Mouse (Mus musculus) MEL (cell line): Measurements from ENCODE around the gene Scrn1. TPM values are rescaled to one million over a fixed set of nuclear protein-coding genes. Genes with fewer than 3 reads are reported as not detected.

Source experiments
- DNase-seq: peaks from one replicate; pipeline ENCODE4 v3.0.0; 2011; ENCODE audit warnings: low read depth, low spot score
- H3K27ac ChIP-seq: 2 replicates; pipeline ENCODE4 v1.5.1; 2012; ENCODE audit warnings: low read depth, mild to moderate bottlenecking, control low read depth, low read length, moderate library complexity; ENCODE audit not compliant: control insufficient read depth
- H3K27me3 ChIP-seq, 2 experiments: fragments of 150-350 bp in 1 of 2; sonication (generic) in 1 of 2; 2 replicates each; pipeline ENCODE4 v1.6.1; 2012; ENCODE audit warnings: low read length in 2 of 2, mild to moderate bottlenecking in 2 of 2, improper control_type of control experiment in 1 of 2, moderate library complexity in 1 of 2; ENCODE audit not compliant: insufficient read depth in 2 of 2, control insufficient read depth in 1 of 2
- H3K36me3 ChIP-seq, 2 experiments: 2 replicates each; pipeline ENCODE4 v1.6.1; 2012 to 2014; ENCODE audit warnings: low read length in 2 of 2, improper control_type of control experiment in 1 of 2, inconsistent platforms in 1 of 2, mild to moderate bottlenecking in 1 of 2; ENCODE audit not compliant: insufficient read depth in 2 of 2, control insufficient read depth in 1 of 2
- H3K4me1 ChIP-seq, 2 experiments: fragments of 150-350 bp in 1 of 2; sonication (generic) in 1 of 2; 2 replicates each; pipeline ENCODE4 v1.6.1; 2012; ENCODE audit warnings: low read length in 2 of 2, improper control_type of control experiment in 1 of 2, mild to moderate bottlenecking in 1 of 2; ENCODE audit not compliant: insufficient read depth in 2 of 2, control insufficient read depth in 1 of 2
- H3K4me3 ChIP-seq, 2 experiments: fragments of 150-350 bp in 1 of 2; sonication (generic) in 1 of 2; 2 replicates each; pipeline ENCODE4 v1.5.1; 2012; ENCODE audit warnings: low read depth in 2 of 2, low read length in 2 of 2, mild to moderate bottlenecking in 2 of 2, moderate library complexity in 2 of 2, control low read depth in 1 of 2, improper control_type of control experiment in 1 of 2; ENCODE audit not compliant: control insufficient read depth in 1 of 2, insufficient read depth in 1 of 2
- H3K79me2 ChIP-seq: 2 replicates; pipeline ENCODE4 v1.6.1; 2012; ENCODE audit warnings: mild to moderate bottlenecking, low read length, moderate library complexity; ENCODE audit not compliant: control insufficient read depth, poor library complexity, insufficient read depth
- H3K9ac ChIP-seq: 2 replicates; pipeline ENCODE4 v1.6.1; 2012; ENCODE audit warnings: low read depth, mild to moderate bottlenecking, control low read depth, low read length, moderate library complexity; ENCODE audit not compliant: control insufficient read depth, poor library complexity, severe bottlenecking
- H3K9me3 ChIP-seq: fragments of 150-350 bp; sonication (generic); replicated peaks from 2 replicates; pipeline ENCODE4 v1.6.1; 2012; ENCODE audit warnings: mild to moderate bottlenecking, low read length, improper control_type of control experiment, moderate library complexity; ENCODE audit not compliant: insufficient read depth
- CHD2 ChIP-seq: IDR thresholded peaks from 2 replicates; pipeline ENCODE4 v1.6.1; 2011; ENCODE audit warnings: low read length, improper control_type of control experiment
- CTCF ChIP-seq, 3 experiments: IDR thresholded peaks in 2 of 3; conservative IDR thresholded peaks in 1 of 3; 2 replicates each; pipeline ENCODE4 v1.5.1; 2011 to 2012; ENCODE audit warnings: low read length in 3 of 3, low read depth in 2 of 3, mild to moderate bottlenecking in 2 of 3, improper control_type of control experiment in 1 of 3, inconsistent platforms in 1 of 3, mixed read lengths in 1 of 3, moderate library complexity in 1 of 3; ENCODE audit not compliant: control insufficient read depth in 1 of 3, insufficient read depth in 1 of 3, poor library complexity in 1 of 3, severe bottlenecking in 1 of 3
- E2F4 ChIP-seq: IDR thresholded peaks from 2 replicates; pipeline ENCODE4 v1.6.1; 2011; ENCODE audit warnings: low read depth, low read length, improper control_type of control experiment, borderline replicate concordance
- EP300 ChIP-seq, 2 experiments: IDR thresholded peaks; 2 replicates each; pipeline ENCODE4 v1.6.1; 2011; ENCODE audit warnings: improper control_type of control experiment in 2 of 2, low read length in 2 of 2, low read depth in 1 of 2, mild to moderate bottlenecking in 1 of 2
- ETS1 ChIP-seq: IDR thresholded peaks from 2 replicates; pipeline ENCODE4 v1.6.1; 2012; ENCODE audit warnings: low read depth, mild to moderate bottlenecking, inconsistent platforms, low read length, improper control_type of control experiment, moderate library complexity
- GABPA ChIP-seq: IDR thresholded peaks from 2 replicates; pipeline ENCODE4 v1.6.1; 2012; ENCODE audit warnings: low read depth, mild to moderate bottlenecking, inconsistent platforms, low read length, improper control_type of control experiment, moderate library complexity
- GATA1 ChIP-seq: IDR thresholded peaks from 2 replicates; pipeline ENCODE4 v1.6.1; 2011; ENCODE audit warnings: low read depth, low read length, improper control_type of control experiment
- HCFC1 ChIP-seq: IDR thresholded peaks from 2 replicates; pipeline ENCODE4 v1.6.1; 2012; ENCODE audit warnings: low read depth, mild to moderate bottlenecking, inconsistent platforms, low read length, improper control_type of control experiment, moderate library complexity
- JUND ChIP-seq: IDR thresholded peaks from 2 replicates; pipeline ENCODE4 v1.6.1; 2011; ENCODE audit warnings: low read depth, mild to moderate bottlenecking, improper control_type of control experiment, low read length
- KAT2A ChIP-seq: conservative IDR thresholded peaks from 2 replicates; pipeline ENCODE4 v1.6.1; 2012; ENCODE audit warnings: low read depth, low read length, improper control_type of control experiment, inconsistent platforms
- MAFK ChIP-seq: IDR thresholded peaks from 2 replicates; pipeline ENCODE4 v1.6.1; 2011; ENCODE audit warnings: low read depth, mild to moderate bottlenecking, low read length, improper control_type of control experiment, borderline replicate concordance
- MAZ ChIP-seq: IDR thresholded peaks from 2 replicates; pipeline ENCODE4 v1.6.1; 2012; ENCODE audit warnings: low read depth, mild to moderate bottlenecking, inconsistent platforms, low read length, improper control_type of control experiment
- MEF2A ChIP-seq: IDR thresholded peaks from 2 replicates; pipeline ENCODE4 v1.6.1; 2014; ENCODE audit warnings: low read depth, mild to moderate bottlenecking, inconsistent platforms, low read length, improper control_type of control experiment; ENCODE audit not compliant: poor library complexity, insufficient replicate concordance, severe bottlenecking; ENCODE audit errors: extremely low read depth
- MYC ChIP-seq: IDR thresholded peaks from 2 replicates; pipeline ENCODE4 v1.6.1; 2011; ENCODE audit warnings: low read depth, mild to moderate bottlenecking, low read length, improper control_type of control experiment, moderate library complexity
- NRF1 ChIP-seq: IDR thresholded peaks from 2 replicates; pipeline ENCODE4 v1.6.1; 2014; ENCODE audit warnings: low read depth, mild to moderate bottlenecking, inconsistent platforms, low read length, improper control_type of control experiment, moderate library complexity; ENCODE audit not compliant: poor library complexity, insufficient read depth, severe bottlenecking
- POLR2A ChIP-seq, 2 experiments: IDR thresholded peaks; 2 replicates each; pipeline ENCODE4 v1.6.1; 2011 to 2012; ENCODE audit warnings: low read length in 2 of 2, mild to moderate bottlenecking in 2 of 2, control low read depth in 1 of 2, improper control_type of control experiment in 1 of 2, low read depth in 1 of 2, moderate library complexity in 1 of 2; ENCODE audit not compliant: control insufficient read depth in 1 of 2, insufficient read depth in 1 of 2, poor library complexity in 1 of 2
- POLR2AphosphoS2 ChIP-seq: IDR thresholded peaks from 2 replicates; pipeline ENCODE4 v1.6.1; 2011; ENCODE audit warnings: low read length, improper control_type of control experiment
- POLR2AphosphoS5 ChIP-seq: IDR thresholded peaks from 2 replicates; pipeline ENCODE4 v1.6.1; 2012; ENCODE audit warnings: low read depth, borderline replicate concordance, mild to moderate bottlenecking, inconsistent platforms, low read length, moderate library complexity, mixed read lengths
- RAD21 ChIP-seq: IDR thresholded peaks from 2 replicates; pipeline ENCODE4 v1.6.1; 2011; ENCODE audit warnings: mild to moderate bottlenecking, low read depth, low read length, improper control_type of control experiment
- RCOR1 ChIP-seq: IDR thresholded peaks from 2 replicates; pipeline ENCODE4 v1.6.1; 2012; ENCODE audit warnings: low read depth, mild to moderate bottlenecking, inconsistent platforms, low read length, improper control_type of control experiment
- SIN3A ChIP-seq: IDR thresholded peaks from 2 replicates; pipeline ENCODE4 v1.6.1; 2012; ENCODE audit warnings: low read length, improper control_type of control experiment, inconsistent platforms
- TAL1 ChIP-seq: IDR thresholded peaks from 2 replicates; pipeline ENCODE4 v1.6.1; 2012; ENCODE audit warnings: mild to moderate bottlenecking, inconsistent platforms, low read length, moderate library complexity, mixed read lengths
- TBP ChIP-seq: IDR thresholded peaks from 2 replicates; pipeline ENCODE4 v1.8.0; 2011; ENCODE audit warnings: low read depth, low read length, improper control_type of control experiment
- TCF12 ChIP-seq: IDR thresholded peaks from 2 replicates; pipeline ENCODE4 v1.6.1; 2014; ENCODE audit warnings: low read depth, mild to moderate bottlenecking, inconsistent platforms, low read length, improper control_type of control experiment, moderate library complexity
- USF1 ChIP-seq: IDR thresholded peaks from 2 replicates; pipeline ENCODE4 v1.6.1; 2014; ENCODE audit warnings: low read depth, mild to moderate bottlenecking, inconsistent platforms, low read length, improper control_type of control experiment, moderate library complexity
- USF2 ChIP-seq, 2 experiments: IDR thresholded peaks; 2 replicates each; pipeline ENCODE4 v1.6.1; 2011 to 2012; ENCODE audit warnings: improper control_type of control experiment in 2 of 2, low read length in 2 of 2, borderline replicate concordance in 1 of 2, inconsistent platforms in 1 of 2, low read depth in 1 of 2, mild to moderate bottlenecking in 1 of 2; ENCODE audit not compliant: insufficient read depth in 1 of 2
- ZMIZ1 ChIP-seq: IDR thresholded peaks from 2 replicates; pipeline ENCODE4 v1.6.1; 2012; ENCODE audit warnings: low read depth, mild to moderate bottlenecking, inconsistent platforms, low read length, improper control_type of control experiment, moderate library complexity
- ZNF384 ChIP-seq: IDR thresholded peaks from 2 replicates; pipeline ENCODE4 v1.6.1; 2012; ENCODE audit warnings: low read depth, mild to moderate bottlenecking, inconsistent platforms, low read length, improper control_type of control experiment
- polyA plus RNA-seq, 2 experiments: library from polyadenylated mRNA; stranded (reverse) in 1 of 2; unstranded in 1 of 2; fragments of >175 nt in 1 of 2; fragments of >200 nt in 1 of 2; gene quantifications; 2 replicates each; pipeline versions ENCODE4 v1.2.1 to v1.2.4; 2012; ENCODE audit warnings: low replicate concordance in 2 of 2, low read depth in 1 of 2; ENCODE audit not compliant: insufficient read length in 2 of 2, insufficient read depth in 1 of 2, missing spikeins in 1 of 2
- total RNA-seq: library from RNA; depleted of rRNA; stranded (reverse); fragments of 300-350 nt; gene quantifications from 2 replicates; pipeline ENCODE4 v1.2.3, GENCODE M21; 2012

The Scrn1 gene
- total and polyA plus RNA-seq, 3 experiments = not detected

DNA sequence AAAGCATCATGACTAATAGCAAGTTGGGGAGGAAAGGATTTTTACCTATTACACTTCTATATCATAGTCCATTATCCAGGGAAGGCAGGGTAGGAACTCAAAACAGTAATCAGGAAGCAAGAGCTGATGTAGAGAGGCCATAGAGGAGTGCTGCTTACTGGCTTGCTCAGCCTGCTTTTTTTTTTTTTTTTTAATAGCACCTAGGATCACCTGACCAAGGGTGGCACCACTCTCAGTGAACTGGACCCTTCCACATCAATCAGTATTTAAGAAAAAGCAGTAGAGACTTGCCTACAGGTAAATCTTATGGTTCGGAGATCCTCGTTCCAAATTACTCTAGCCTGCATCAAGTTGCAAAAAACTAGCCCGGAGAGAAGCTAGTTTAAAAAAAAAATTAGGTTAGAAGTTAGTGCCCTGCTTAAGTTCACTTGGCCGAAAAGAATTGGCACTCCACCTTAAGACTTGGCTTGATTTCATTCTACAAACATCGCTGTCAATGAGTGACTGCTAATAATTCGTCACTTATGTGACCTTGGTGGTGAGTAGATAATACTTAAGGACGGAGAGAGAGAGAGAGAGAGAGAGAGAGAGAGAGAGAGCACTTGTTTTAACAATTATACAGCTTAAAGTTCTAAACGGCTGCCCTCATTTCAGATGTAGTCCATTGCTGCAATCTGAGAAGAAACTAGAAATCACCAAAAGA, 27.6 kb upstream of the Scrn1 start:
- peak; percentile 40; the same call in 1 of the 2 replicates for TF ChIP-seq USF1
- no peak for TF ChIP-seq MEF2A
- peak; percentile 88 for TF ChIP-seq ZNF384
- TF ChIP-seq JUND = peak; percentile 93
- no peak for TF ChIP-seq POLR2AphosphoS2
- TF ChIP-seq SIN3A = peak; percentile 19; the same call in 1 of the 2 replicates
- Histone ChIP-seq H3K4me1 (peaks cover 0 to 8% of the 10 kb centered on the region in 2 experiments; a peak in 2 of 4 replicates), H3K9ac (peak overlapping the region; percentile 85), H3K79me2 (peaks cover 6% of the 10 kb centered on the region; the same call in 1 of the 2 replicates), H3K9me3 (no peaks in the 10 kb centered on the region), H3K27ac (no peak overlapping the region), H3K36me3 (peaks cover 0 to 6% of the 10 kb centered on the region in 2 experiments; a peak in 2 of 4 replicates), H3K27me3 (no peaks in the 10 kb centered on the region), H3K4me3 (peak overlapping the region; percentile 70 to 87)
- peak; percentile 59 for DNase-seq

DNA sequence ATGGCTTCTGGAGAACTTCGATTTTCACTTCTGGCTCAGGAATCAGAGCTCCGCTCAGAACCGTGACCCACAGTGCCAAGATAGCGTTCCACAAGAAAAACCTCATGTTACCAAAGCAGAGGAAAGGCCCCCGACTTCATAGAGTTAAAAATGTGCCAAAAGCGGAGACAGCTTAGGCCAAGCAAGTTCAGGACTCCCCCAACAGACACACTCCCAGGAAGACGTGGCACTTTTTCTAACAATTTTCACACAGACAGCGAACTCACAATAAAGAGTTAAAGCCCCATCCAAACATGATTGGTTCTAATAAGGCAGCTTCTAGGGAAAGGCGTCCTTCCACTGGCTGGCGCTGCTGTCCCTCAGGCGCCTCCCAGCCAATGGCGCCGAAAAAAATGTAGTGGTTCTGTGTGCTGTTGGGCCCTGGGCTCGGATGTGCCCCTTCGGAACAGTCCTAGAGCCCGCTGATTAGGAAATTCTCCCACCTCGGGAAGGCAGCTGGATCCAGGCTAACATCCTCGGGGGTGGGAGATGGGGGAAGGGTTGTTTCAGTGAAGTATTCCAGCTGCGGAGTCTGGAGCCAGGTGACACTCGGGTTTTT, 26.7 kb upstream of the Scrn1 start:
- Histone ChIP-seq H3K4me1 (peaks cover 0 to 8% of the 10 kb centered on the region in 2 experiments; a peak in 2 of 4 replicates), H3K79me2 (peaks cover 6% of the 10 kb centered on the region; the same call in 1 of the 2 replicates), H3K27me3 (no peaks in the 10 kb centered on the region), H3K9ac (peak overlapping the region; percentile 70), H3K9me3 (no peaks in the 10 kb centered on the region), H3K36me3 (peaks cover 0 to 6% of the 10 kb centered on the region in 2 experiments; a peak in 2 of 4 replicates), H3K27ac (peak overlapping the region; percentile 10), H3K4me3 (peak overlapping the region; percentile 74 to 87)
- DNase-seq = peak; percentile 94
- TF ChIP-seq ETS1 (no peak), MYC (no peak), CTCF (IDR thresholded peaks at IDR 0.05 in 2 of 3, conservative IDR thresholded peaks at IDR 0.05 in 1 of 3; ENCODE audit: control insufficient read depth in 1 of 3, insufficient read depth in 1 of 3, low read depth in 2 of 3, low read length in 3 of 3, poor library complexity in 1 of 3, severe bottlenecking in 1 of 3) (no peak), MAZ (no peak; the same call in 1 of the 2 replicates), MAFK (no peak), SIN3A (no peak; the same call in 1 of the 2 replicates), USF2 (IDR thresholded peaks at IDR 0.05; ENCODE audit: borderline replicate concordance in 1 of 2, insufficient read depth in 1 of 2, low read depth in 1 of 2, low read length in 2 of 2) (no peak), GABPA (no peak), ZNF384 (no peak; the same call in 1 of the 2 replicates), CHD2 (peak; percentile 68), TCF12 (0 out of 2 replicates have a peak, but pooled peaks have one; percentile 8), TAL1 (no peak), RCOR1 (no peak), KAT2A (no peak), EP300 (IDR thresholded peaks at IDR 0.05; ENCODE audit: low read depth in 1 of 2, low read length in 2 of 2) (no peak), GATA1 (no peak), NRF1 (0 out of 2 replicates have a peak, but pooled peaks have one; percentile 2), POLR2AphosphoS5 (no peak), E2F4 (no peak), HCFC1 (peak; percentile 55; the same call in 1 of the 2 replicates), POLR2A (IDR thresholded peaks at IDR 0.05; ENCODE audit: control insufficient read depth in 1 of 2, insufficient read depth in 1 of 2, low read depth in 1 of 2, low read length in 2 of 2, poor library complexity in 1 of 2) (peak in 1 of 2 experiments; percentile 24; a peak in 1 of 4 replicates), TBP (peak; percentile 73), JUND (no peak), ZMIZ1 (no peak), RAD21 (no peak), POLR2AphosphoS2 (no peak)
